Mouse (Mus musculus): Measurements from ENCODE around the gene Mmp24.

The Mmp24 gene

DNA sequence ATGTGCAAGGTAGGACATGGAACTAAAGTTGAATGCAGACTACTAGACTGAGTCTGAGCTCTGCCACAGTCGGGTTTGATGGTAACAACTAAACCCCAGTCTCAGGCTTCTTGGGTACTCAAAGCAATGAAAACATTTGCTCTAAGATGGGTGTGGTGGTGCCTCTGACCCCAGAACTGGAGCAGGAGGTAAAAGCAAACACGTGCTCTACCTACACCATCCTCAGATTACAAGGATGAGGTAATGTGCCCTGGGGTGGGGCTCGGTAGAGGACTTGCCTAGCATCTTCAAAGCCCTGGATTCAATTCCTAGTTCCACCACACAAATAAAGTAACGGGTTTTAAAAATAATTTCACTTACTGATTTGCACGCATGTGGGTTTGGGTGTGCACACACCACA is 77.4 kb downstream of the Mmp24 start:
- no peak for DNase-seq (ENCODE audit: low spot score in 2 of 2)

DNA sequence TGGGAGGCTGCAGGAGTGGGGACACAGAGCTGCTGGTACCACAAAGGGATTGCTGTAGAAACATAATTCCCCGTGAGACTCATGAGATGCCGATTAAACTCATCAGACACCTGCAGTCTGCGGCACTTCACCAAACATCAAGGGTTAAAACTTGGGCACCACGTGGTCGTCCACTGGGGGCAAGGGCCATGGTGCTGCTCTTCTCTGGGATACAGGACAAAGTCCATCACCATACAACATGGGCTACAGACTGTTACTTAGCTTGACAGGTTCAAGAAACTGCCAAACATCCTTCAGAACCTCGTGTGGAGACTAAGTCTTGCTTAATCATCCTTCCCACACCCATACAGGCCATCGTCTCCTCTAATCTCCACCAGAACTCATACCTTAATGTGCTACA is 85.0 kb downstream of the Mmp24 start:
- no peak for DNase-seq (ENCODE audit: low spot score in 2 of 2)

DNA sequence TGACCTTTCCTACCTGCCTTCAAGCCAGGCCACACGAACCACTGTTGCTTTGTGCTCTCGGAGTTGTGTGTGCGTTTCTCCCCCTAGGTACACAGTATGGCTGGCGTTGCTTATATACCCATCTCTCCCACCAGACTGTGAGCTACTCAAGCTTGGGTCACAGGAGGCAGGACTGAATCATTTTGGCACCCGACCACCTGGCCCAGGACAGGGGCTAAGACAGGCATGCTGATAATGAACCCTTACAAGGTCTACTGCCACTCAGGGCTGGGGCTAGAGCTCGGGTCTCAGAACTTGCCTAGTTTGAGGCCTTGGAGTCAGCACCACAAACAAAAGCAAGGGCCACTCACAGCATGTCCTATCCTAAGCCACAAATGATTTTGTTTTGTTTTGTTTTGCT is 86.4 kb downstream of the Mmp24 start:
- DNase-seq (ENCODE audit: low spot score in 2 of 2): no peak

DNA sequence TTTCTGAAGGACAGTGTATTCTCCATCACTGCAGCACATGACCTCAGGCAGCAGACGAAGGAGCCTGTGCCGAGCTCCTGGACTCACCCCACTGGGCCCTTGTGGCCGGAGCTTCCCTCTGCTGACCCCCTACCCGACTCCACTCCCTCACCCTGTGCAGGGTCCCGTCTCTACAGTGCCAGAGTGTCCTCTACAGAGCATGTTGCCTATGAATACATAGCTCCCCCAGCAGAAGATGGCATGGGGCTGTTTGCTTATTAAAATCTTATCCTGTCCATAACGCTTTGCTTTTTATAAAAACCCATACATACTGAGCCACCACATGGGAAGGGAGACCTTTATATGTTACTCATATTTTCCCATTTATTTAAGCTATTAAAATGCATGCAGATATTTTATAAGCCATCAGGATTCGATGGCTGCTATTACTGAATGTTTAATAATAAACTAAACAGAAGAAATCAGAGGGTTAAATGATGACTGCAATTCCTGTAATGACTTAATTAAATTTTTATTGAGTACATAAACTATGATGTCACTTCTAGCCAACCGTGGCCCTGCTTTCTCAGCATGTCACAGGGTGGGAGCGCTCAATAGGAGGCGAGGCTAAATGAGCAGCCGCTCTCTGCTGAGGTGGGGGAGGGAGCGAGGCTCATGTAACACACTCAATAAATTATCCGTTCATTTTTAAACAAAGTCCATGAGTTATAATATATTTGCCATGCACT is 87.6 kb downstream of the Mmp24 start:
- no peak for DNase-seq (ENCODE audit: low spot score in 2 of 2)

DNA sequence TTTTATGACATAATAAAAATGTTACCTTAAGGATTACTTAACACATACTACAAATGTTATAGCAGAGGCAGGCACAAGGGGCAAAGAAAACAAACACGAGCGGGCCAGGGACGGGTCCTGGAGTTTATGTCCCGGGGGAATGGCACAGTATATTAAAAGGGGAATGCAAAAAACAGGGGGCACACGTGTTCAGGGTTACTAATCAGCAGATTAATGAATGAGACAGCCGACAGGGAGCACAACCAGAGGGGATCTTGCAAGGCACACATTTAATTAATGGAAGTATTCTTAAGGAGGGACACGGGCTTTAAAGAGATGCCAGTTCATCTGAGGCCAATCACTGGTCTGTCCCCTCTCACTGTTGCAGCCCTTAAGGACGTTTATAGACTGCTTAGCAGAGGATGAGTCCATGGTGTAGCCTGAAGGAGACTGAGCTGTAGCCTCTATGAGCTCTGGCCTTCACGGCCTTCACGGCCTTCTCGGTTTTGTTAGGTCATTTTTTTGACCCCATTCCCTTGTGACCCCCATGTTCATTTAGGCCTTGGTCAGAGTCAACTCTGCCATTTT is 88.2 kb downstream of the Mmp24 start:
- DNase-seq (ENCODE audit: low spot score in 2 of 2): no peak
